Mouse (Mus musculus): ENCODE measurements at regions not wholly inside any gene's neighbourhood (a gene's known extent, or its start where the extent isn't known, plus 50 kb on each side); places are given as distances from the start of the nearest gene placed in this dataset.

- Histone ChIP-seq H3K27ac (ENCODE audit: low read length) (no peak overlapping the region), H3K36me3 (ENCODE audit: control insufficient read depth, insufficient read depth, low read length) (no peaks in the 10 kb centered on the region), H3K4me3 (ENCODE audit: low read depth, low read length) (no peak overlapping the region), H3K4me1 (ENCODE audit: control insufficient read depth, insufficient read depth, low read length) (no peaks in the 10 kb centered on the region), H3K9ac (replicated peaks; ENCODE audit: low read depth, low read length) (no peak overlapping the region), H3K4me2 (replicated peaks; ENCODE audit: low read depth, low read length) (no peak overlapping the region), H3K27me3 (ENCODE audit: control insufficient read depth, insufficient read depth, low read length) (no peaks in the 10 kb centered on the region), H3K9me3 (ENCODE audit: control insufficient read depth, low read depth, low read length) (no peaks in the 10 kb centered on the region)
- ATAC-seq (ENCODE audit: insufficient number of reproducible peaks, insufficient read depth, low FRiP score, low read depth), result no peak
These were observed 530.6 kb downstream of the Prkd1 start for GRCm38 (mm10) chr12:50118346-50118745.

GRCm38 (mm10) chr12:50122145-50122544 is 526.8 kb downstream of the Prkd1 start:
- Histone ChIP-seq H3K4me1 (ENCODE audit: control insufficient read depth, insufficient read depth, low read length) (no peaks in the 10 kb centered on the region), H3K27me3 (ENCODE audit: control insufficient read depth, insufficient read depth, low read length) (no peaks in the 10 kb centered on the region), H3K9me3 (ENCODE audit: control insufficient read depth, low read depth, low read length) (no peaks in the 10 kb centered on the region), H3K36me3 (ENCODE audit: control insufficient read depth, insufficient read depth, low read length) (no peaks in the 10 kb centered on the region), H3K4me3 (ENCODE audit: low read depth, low read length) (no peak overlapping the region), H3K9ac (replicated peaks; ENCODE audit: low read depth, low read length) (no peak overlapping the region), H3K4me2 (replicated peaks; ENCODE audit: low read depth, low read length) (no peak overlapping the region), H3K27ac (ENCODE audit: low read length) (no peak overlapping the region)
- no peak for ATAC-seq (ENCODE audit: insufficient number of reproducible peaks, insufficient read depth, low FRiP score, low read depth)
- 52% methylated on average over 5 of the region's 5 CpGs for WGBS

GRCm38 (mm10) chr12:50122971-50123370 is 525.9 kb downstream of the Prkd1 start:
- no peak for ATAC-seq (ENCODE audit: insufficient number of reproducible peaks, insufficient read depth, low FRiP score, low read depth)
- H3K4me2 ChIP-seq (replicated peaks; ENCODE audit: low read depth, low read length), result no peak overlapping the region
- 66% methylated on average over 1 of the region's 1 CpGs for WGBS

GRCm38 (mm10) chr12:50158143-50158542 is 490.8 kb downstream of the Prkd1 start:
- no peaks in the 10 kb centered on the region for H3K36me3 ChIP-seq (ENCODE audit: control insufficient read depth, insufficient read depth, low read length)
- no peak overlapping the region for H3K4me3 ChIP-seq (ENCODE audit: low read depth, low read length)
- H3K9me3 ChIP-seq (ENCODE audit: control insufficient read depth, low read depth, low read length), result no peaks in the 10 kb centered on the region
- H3K27ac ChIP-seq (ENCODE audit: low read length), result no peak overlapping the region
- 51% methylated on average over 9 of the region's 9 CpGs for WGBS
- H3K4me2 ChIP-seq (replicated peaks; ENCODE audit: low read depth, low read length), result no peak overlapping the region
- no peak for ATAC-seq (ENCODE audit: insufficient number of reproducible peaks, insufficient read depth, low FRiP score, low read depth)
- H3K4me1 ChIP-seq (ENCODE audit: control insufficient read depth, insufficient read depth, low read length), result no peaks in the 10 kb centered on the region
- no peaks in the 10 kb centered on the region for H3K27me3 ChIP-seq (ENCODE audit: control insufficient read depth, insufficient read depth, low read length)
- no peak overlapping the region for H3K9ac ChIP-seq (replicated peaks; ENCODE audit: low read depth, low read length)

More at GRCm38 (mm10) chr12:50122971-50123370, 525.9 kb downstream of the Prkd1 start:
- no peaks in the 10 kb centered on the region for H3K4me1 ChIP-seq (ENCODE audit: control insufficient read depth, insufficient read depth, low read length)
- no peak overlapping the region for H3K4me3 ChIP-seq (ENCODE audit: low read depth, low read length)
- no peaks in the 10 kb centered on the region for H3K36me3 ChIP-seq (ENCODE audit: control insufficient read depth, insufficient read depth, low read length)
- H3K9me3 ChIP-seq (ENCODE audit: control insufficient read depth, low read depth, low read length), result no peaks in the 10 kb centered on the region
- no peak overlapping the region for H3K27ac ChIP-seq (ENCODE audit: low read length)
- H3K9ac ChIP-seq (replicated peaks; ENCODE audit: low read depth, low read length), result no peak overlapping the region
- H3K27me3 ChIP-seq (ENCODE audit: control insufficient read depth, insufficient read depth, low read length), result no peaks in the 10 kb centered on the region

GRCm38 (mm10) chr12:50187332-50187731 is 461.6 kb downstream of the Prkd1 start:
- no peak overlapping the region for H3K9ac ChIP-seq (replicated peaks; ENCODE audit: low read depth, low read length)
- no peaks in the 10 kb centered on the region for H3K36me3 ChIP-seq (ENCODE audit: control insufficient read depth, insufficient read depth, low read length)
- no peak overlapping the region for H3K27ac ChIP-seq (ENCODE audit: low read length)
- WGBS, result 71% methylated on average over 1 of the region's 1 CpGs
- no peak overlapping the region for H3K4me2 ChIP-seq (replicated peaks; ENCODE audit: low read depth, low read length)
- H3K9me3 ChIP-seq (ENCODE audit: control insufficient read depth, low read depth, low read length), result no peaks in the 10 kb centered on the region
- H3K4me1 ChIP-seq (ENCODE audit: control insufficient read depth, insufficient read depth, low read length), result no peaks in the 10 kb centered on the region
- no peak for ATAC-seq (ENCODE audit: insufficient number of reproducible peaks, insufficient read depth, low FRiP score, low read depth)
- H3K27me3 ChIP-seq (ENCODE audit: control insufficient read depth, insufficient read depth, low read length), result no peaks in the 10 kb centered on the region
- no peak overlapping the region for H3K4me3 ChIP-seq (ENCODE audit: low read depth, low read length)

- Histone ChIP-seq H3K27ac (ENCODE audit: low read length) (no peak overlapping the region), H3K4me1 (ENCODE audit: control insufficient read depth, insufficient read depth, low read length) (no peaks in the 10 kb centered on the region), H3K9me3 (ENCODE audit: control insufficient read depth, low read depth, low read length) (no peaks in the 10 kb centered on the region), H3K36me3 (ENCODE audit: control insufficient read depth, insufficient read depth, low read length) (no peaks in the 10 kb centered on the region), H3K4me2 (replicated peaks; ENCODE audit: low read depth, low read length) (no peak overlapping the region), H3K9ac (replicated peaks; ENCODE audit: low read depth, low read length) (no peak overlapping the region), H3K4me3 (ENCODE audit: low read depth, low read length) (no peak overlapping the region), H3K27me3 (ENCODE audit: control insufficient read depth, insufficient read depth, low read length) (no peaks in the 10 kb centered on the region)
- ATAC-seq (ENCODE audit: insufficient number of reproducible peaks, insufficient read depth, low FRiP score, low read depth), result no peak
These were observed 457.9 kb downstream of the Prkd1 start for GRCm38 (mm10) chr12:50190892-50191539.

GRCm38 (mm10) chr12:50191733-50192612 is 456.9 kb downstream of the Prkd1 start:
- no peak overlapping the region for H3K27ac ChIP-seq (ENCODE audit: low read length)
- no peak for ATAC-seq (ENCODE audit: insufficient number of reproducible peaks, insufficient read depth, low FRiP score, low read depth)
- 39% methylated on average over 11 of the region's 11 CpGs for WGBS
- H3K27me3 ChIP-seq (ENCODE audit: control insufficient read depth, insufficient read depth, low read length), result no peaks in the 10 kb centered on the region
- no peak overlapping the region for H3K4me2 ChIP-seq (replicated peaks; ENCODE audit: low read depth, low read length)
- no peak overlapping the region for H3K9ac ChIP-seq (replicated peaks; ENCODE audit: low read depth, low read length)
- no peak overlapping the region for H3K4me3 ChIP-seq (ENCODE audit: low read depth, low read length)
- no peaks in the 10 kb centered on the region for H3K4me1 ChIP-seq (ENCODE audit: control insufficient read depth, insufficient read depth, low read length)
- no peaks in the 10 kb centered on the region for H3K36me3 ChIP-seq (ENCODE audit: control insufficient read depth, insufficient read depth, low read length)
- no peaks in the 10 kb centered on the region for H3K9me3 ChIP-seq (ENCODE audit: control insufficient read depth, low read depth, low read length)

GRCm38 (mm10) chr12:50193501-50193900 is 455.4 kb downstream of the Prkd1 start:
- Histone ChIP-seq H3K9ac (replicated peaks; ENCODE audit: low read depth, low read length) (no peak overlapping the region), H3K27me3 (ENCODE audit: control insufficient read depth, insufficient read depth, low read length) (no peaks in the 10 kb centered on the region), H3K4me3 (ENCODE audit: low read depth, low read length) (no peak overlapping the region), H3K27ac (ENCODE audit: low read length) (no peak overlapping the region), H3K4me2 (replicated peaks; ENCODE audit: low read depth, low read length) (no peak overlapping the region), H3K36me3 (ENCODE audit: control insufficient read depth, insufficient read depth, low read length) (no peaks in the 10 kb centered on the region), H3K4me1 (ENCODE audit: control insufficient read depth, insufficient read depth, low read length) (no peaks in the 10 kb centered on the region), H3K9me3 (ENCODE audit: control insufficient read depth, low read depth, low read length) (no peaks in the 10 kb centered on the region)
- ATAC-seq (ENCODE audit: insufficient number of reproducible peaks, insufficient read depth, low FRiP score, low read depth), result no peak
- 58% methylated on average over 3 of the region's 3 CpGs for WGBS
